Mouse (Mus musculus): Measurements from ENCODE around the gene Tead3. TPM values are rescaled to one million over a fixed set of nuclear protein-coding genes. Genes with fewer than 3 reads are reported as not detected.

The Tead3 gene
- 5.4 and 7.2 TPM in 2 replicates for polyA plus RNA-seq (2014; fragmentation: Nextera tagmentation; extraction: Ambion mirVana)

GRCm38 (mm10) chr17:28350466-28351352 lies at the start of gene Tead3:
Gene Tead3, minus strand, starts transcription at chr17:28350817.
- under 1% methylated on average over 54 of the region's 73 CpGs for WGBS
- Histone ChIP-seq H3K36me3 (ENCODE audit: control insufficient read depth, insufficient read depth, low read length) (no peaks in the 10 kb centered on the region), H3K4me3 (ENCODE audit: control insufficient read depth in 1 of 2, insufficient read depth in 1 of 2, low read depth in 1 of 2, low read length in 2 of 2) (peak within 1 kb of the TSS; percentile 80 to 88), H3K9ac (ENCODE audit: low read length) (peak within 1 kb of the TSS; percentile 95), H3K27me3 (ENCODE audit: control insufficient read depth, insufficient read depth, low read length) (peaks cover 16% of the 10 kb centered on the region; the same call in 1 of the 2 replicates), H3K4me2 (ENCODE audit: low read length) (peak within 1 kb of the TSS; percentile 97), H3K27ac (replicated peaks in 1 of 2; ENCODE audit: control insufficient read depth in 1 of 2, insufficient read depth in 1 of 2, low read depth in 2 of 2, low read length in 2 of 2) (peak within 1 kb of the TSS; percentile 89 to 93), H3K9me3 (ENCODE audit: control insufficient read depth, low read length) (no peaks in the 10 kb centered on the region), H3K4me1 (ENCODE audit: control insufficient read depth in 2 of 2, insufficient read depth in 2 of 2, low read length in 2 of 2) (peaks cover 20 to 34% of the 10 kb centered on the region in 2 experiments)
- peak; percentile 78 for ATAC-seq (ENCODE audit: insufficient number of reproducible peaks, insufficient read depth, low FRiP score, low read depth)

DNA sequence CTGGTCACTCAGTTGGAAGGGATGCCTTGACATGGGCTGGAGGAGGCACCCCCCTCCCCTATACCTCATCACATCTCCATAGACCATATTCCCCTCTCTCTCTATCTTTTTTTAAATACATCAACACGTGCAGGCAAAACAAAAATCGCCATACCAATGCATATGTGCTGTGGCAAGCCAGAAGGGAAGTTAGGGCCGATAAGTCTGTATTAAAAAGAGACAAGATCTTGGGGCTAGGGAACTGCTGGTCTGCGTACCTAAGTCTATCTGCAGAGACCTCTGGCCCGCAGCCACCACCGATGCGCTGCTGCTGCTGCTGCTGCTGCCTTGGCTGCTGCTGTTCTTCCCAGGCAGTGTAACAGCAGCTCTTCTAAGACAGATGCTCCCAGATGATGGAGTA lies 44.4 kb upstream of the Tead3 start:
- 71% methylated on average over 7 of the region's 7 CpGs for WGBS
- no peak overlapping the region for H3K27ac ChIP-seq (replicated peaks in 1 of 2; ENCODE audit: control insufficient read depth in 1 of 2, insufficient read depth in 1 of 2, low read depth in 2 of 2, low read length in 2 of 2)
- no peak for ATAC-seq (ENCODE audit: insufficient number of reproducible peaks, insufficient read depth, low FRiP score, low read depth)
- no peak overlapping the region for H3K4me3 ChIP-seq (ENCODE audit: control insufficient read depth in 1 of 2, insufficient read depth in 1 of 2, low read depth in 1 of 2, low read length in 2 of 2)
- peaks cover 7% of the 10 kb centered on the region; the same call in 1 of the 2 replicates for H3K36me3 ChIP-seq (ENCODE audit: control insufficient read depth, insufficient read depth, low read length)
- no peaks in the 10 kb centered on the region; a peak in 1 of 4 replicates for H3K4me1 ChIP-seq (ENCODE audit: control insufficient read depth in 2 of 2, insufficient read depth in 2 of 2, low read length in 2 of 2)
- H3K4me2 ChIP-seq (ENCODE audit: low read length), result no peak overlapping the region
- H3K27me3 ChIP-seq (ENCODE audit: control insufficient read depth, insufficient read depth, low read length), result no peaks in the 10 kb centered on the region
- H3K9me3 ChIP-seq (ENCODE audit: control insufficient read depth, low read length), result no peaks in the 10 kb centered on the region
- no peak overlapping the region for H3K9ac ChIP-seq (ENCODE audit: low read length)

- Histone ChIP-seq H3K27me3 (ENCODE audit: control insufficient read depth, insufficient read depth, low read length) (peaks cover 2% of the 10 kb centered on the region; the same call in 1 of the 2 replicates), H3K4me3 (ENCODE audit: control insufficient read depth in 1 of 2, insufficient read depth in 1 of 2, low read depth in 1 of 2, low read length in 2 of 2) (no peak overlapping the region), H3K4me2 (ENCODE audit: low read length) (no peak overlapping the region), H3K9ac (ENCODE audit: low read length) (no peak overlapping the region), H3K36me3 (ENCODE audit: control insufficient read depth, insufficient read depth, low read length) (no peaks in the 10 kb centered on the region; the same call in 1 of the 2 replicates), H3K4me1 (ENCODE audit: control insufficient read depth in 2 of 2, insufficient read depth in 2 of 2, low read length in 2 of 2) (no peaks in the 10 kb centered on the region; a peak in 1 of 4 replicates), H3K27ac (replicated peaks in 1 of 2; ENCODE audit: control insufficient read depth in 1 of 2, insufficient read depth in 1 of 2, low read depth in 2 of 2, low read length in 2 of 2) (no peak overlapping the region), H3K9me3 (ENCODE audit: control insufficient read depth, low read length) (no peaks in the 10 kb centered on the region)
- WGBS, result 82% methylated on average over 15 of the region's 15 CpGs
- ATAC-seq (ENCODE audit: insufficient number of reproducible peaks, insufficient read depth, low FRiP score, low read depth), result no peak
Observed at GRCm38 (mm10) chr17:28394051-28394765, 43.6 kb upstream of the Tead3 start.

DNA sequence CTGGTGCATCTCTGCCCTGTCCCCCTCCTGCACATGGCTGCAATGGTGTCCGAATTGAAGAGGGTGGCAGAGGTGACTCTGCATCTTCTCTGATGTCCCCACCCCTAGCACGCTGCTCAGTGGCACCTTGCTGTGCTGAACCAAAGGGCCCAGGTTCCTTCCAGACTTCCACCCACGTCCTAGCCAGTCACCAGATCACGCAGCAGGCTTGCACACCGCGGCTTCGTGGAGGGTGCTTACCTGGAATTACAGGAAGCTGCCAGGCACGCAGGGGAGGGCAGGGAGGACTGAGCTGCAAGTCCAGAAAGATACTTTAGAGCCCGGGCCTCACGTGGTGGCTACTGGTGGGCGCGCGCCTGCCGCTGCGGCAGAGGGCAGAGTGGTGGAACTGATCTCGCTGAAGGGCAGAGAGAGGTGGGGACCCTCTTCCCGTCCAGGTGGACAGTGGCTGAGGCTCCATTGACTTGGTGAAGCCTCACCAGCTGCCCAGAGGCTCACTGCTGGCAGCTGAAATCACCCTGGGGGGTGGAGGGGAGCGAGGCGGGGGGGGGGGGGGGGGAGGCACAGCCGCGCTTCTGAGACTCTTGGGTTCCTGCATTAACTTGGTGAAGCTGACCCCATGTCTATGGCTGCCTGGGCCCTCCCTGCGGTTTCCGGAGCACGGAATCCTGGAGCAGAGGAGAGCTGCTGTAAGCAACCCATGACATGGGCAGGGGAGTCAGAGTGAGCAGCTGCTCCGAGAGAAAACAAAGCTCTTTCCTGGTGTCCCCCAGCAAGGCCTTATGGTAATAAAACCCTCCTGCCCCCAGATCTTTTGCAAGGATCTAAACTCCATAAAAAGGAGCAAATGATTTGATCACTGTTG lies 41.2 kb upstream of the Tead3 start:
- Histone ChIP-seq H3K4me1 (ENCODE audit: control insufficient read depth in 2 of 2, insufficient read depth in 2 of 2, low read length in 2 of 2) (no peaks in the 10 kb centered on the region; a peak in 1 of 4 replicates), H3K9me3 (ENCODE audit: control insufficient read depth, low read length) (no peaks in the 10 kb centered on the region), H3K27me3 (ENCODE audit: control insufficient read depth, insufficient read depth, low read length) (peaks cover 24% of the 10 kb centered on the region), H3K4me2 (ENCODE audit: low read length) (peak overlapping the region; percentile 54), H3K4me3 (ENCODE audit: control insufficient read depth in 1 of 2, insufficient read depth in 1 of 2, low read depth in 1 of 2, low read length in 2 of 2) (no peak overlapping the region), H3K9ac (ENCODE audit: low read length) (no peak overlapping the region; the same call in 1 of the 2 replicates), H3K36me3 (ENCODE audit: control insufficient read depth, insufficient read depth, low read length) (no peaks in the 10 kb centered on the region), H3K27ac (replicated peaks in 1 of 2; ENCODE audit: control insufficient read depth in 1 of 2, insufficient read depth in 1 of 2, low read depth in 2 of 2, low read length in 2 of 2) (no peak overlapping the region)
- 6% methylated on average over 22 of the region's 25 CpGs for WGBS
- no peak for ATAC-seq (ENCODE audit: insufficient number of reproducible peaks, insufficient read depth, low FRiP score, low read depth)

DNA sequence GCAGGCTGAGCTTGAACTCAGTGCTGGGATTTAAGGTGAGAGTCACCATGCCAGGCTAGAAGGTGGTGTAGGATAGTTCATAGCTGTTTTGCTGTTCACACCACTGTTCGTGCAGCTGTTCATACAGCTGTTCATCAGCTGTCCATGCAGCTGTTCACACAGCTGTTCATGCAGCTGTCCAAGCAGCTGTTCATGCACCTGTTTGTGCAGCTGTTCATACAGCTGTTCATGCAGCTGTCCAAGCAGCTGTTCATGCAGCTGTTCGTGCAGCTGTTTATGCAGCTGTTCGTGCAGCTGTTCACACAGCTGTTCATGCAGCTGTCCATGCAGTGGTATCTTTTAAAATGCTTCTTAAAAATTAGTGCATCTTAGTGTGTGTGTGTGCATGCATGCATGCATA lies 37.9 kb upstream of the Tead3 start:
- Histone ChIP-seq H3K36me3 (ENCODE audit: control insufficient read depth, insufficient read depth, low read length) (no peaks in the 10 kb centered on the region), H3K4me1 (ENCODE audit: control insufficient read depth in 2 of 2, insufficient read depth in 2 of 2, low read length in 2 of 2) (no peaks in the 10 kb centered on the region; a peak in 1 of 4 replicates), H3K4me2 (ENCODE audit: low read length) (no peak overlapping the region), H3K27me3 (ENCODE audit: control insufficient read depth, insufficient read depth, low read length) (peaks cover 29% of the 10 kb centered on the region), H3K9me3 (ENCODE audit: control insufficient read depth, low read length) (no peaks in the 10 kb centered on the region), H3K4me3 (ENCODE audit: control insufficient read depth in 1 of 2, insufficient read depth in 1 of 2, low read depth in 1 of 2, low read length in 2 of 2) (no peak overlapping the region), H3K27ac (replicated peaks in 1 of 2; ENCODE audit: control insufficient read depth in 1 of 2, insufficient read depth in 1 of 2, low read depth in 2 of 2, low read length in 2 of 2) (no peak overlapping the region), H3K9ac (ENCODE audit: low read length) (no peak overlapping the region)
- ATAC-seq (ENCODE audit: insufficient number of reproducible peaks, insufficient read depth, low FRiP score, low read depth), result no peak
- WGBS, result 79% methylated on average over 3 of the region's 3 CpGs

- peaks cover 29% of the 10 kb centered on the region for H3K27me3 ChIP-seq (ENCODE audit: control insufficient read depth, insufficient read depth, low read length)
Observed at GRCm38 (mm10) chr17:28386150-28386905, 35.7 kb upstream of the Tead3 start.

More at GRCm38 (mm10) chr17:28386150-28386905, 35.7 kb upstream of the Tead3 start:
- Histone ChIP-seq H3K4me2 (ENCODE audit: low read length) (peak overlapping the region; percentile 45), H3K36me3 (ENCODE audit: control insufficient read depth, insufficient read depth, low read length) (no peaks in the 10 kb centered on the region), H3K4me1 (ENCODE audit: control insufficient read depth in 2 of 2, insufficient read depth in 2 of 2, low read length in 2 of 2) (no peaks in the 10 kb centered on the region; a peak in 1 of 4 replicates), H3K9ac (ENCODE audit: low read length) (no peak overlapping the region), H3K27ac (replicated peaks in 1 of 2; ENCODE audit: control insufficient read depth in 1 of 2, insufficient read depth in 1 of 2, low read depth in 2 of 2, low read length in 2 of 2) (no peak overlapping the region), H3K9me3 (ENCODE audit: control insufficient read depth, low read length) (no peaks in the 10 kb centered on the region), H3K4me3 (ENCODE audit: control insufficient read depth in 1 of 2, insufficient read depth in 1 of 2, low read depth in 1 of 2, low read length in 2 of 2) (no peak overlapping the region)
- WGBS, result 4% methylated on average over 23 of the region's 23 CpGs
- no peak for ATAC-seq (ENCODE audit: insufficient number of reproducible peaks, insufficient read depth, low FRiP score, low read depth)

Measured in heart, embryonic 14.5 days (tissue).